Mouse (Mus musculus) R1 (cell line): ENCODE results near the gene Tsga10ip.

ENCODE experiments used
- DNase-seq: peaks from one replicate; pipeline ENCODE4 v3.0.0-alpha.2; 2018; ENCODE audit warnings: low read depth, low spot score

The Tsga10ip gene

GRCm38 (mm10) chr19:5402293-5402692, at the start of gene Tsga10ip:
Gene Tsga10ip (minus strand): TSS chr19:5402526.
- peak; percentile 42 for DNase-seq

GRCm38 (mm10) chr19:5451766-5452165, 49.4 kb upstream of the Tsga10ip start:
- DNase-seq = no peak

GRCm38 (mm10) chr19:5449673-5450072, 47.3 kb upstream of the Tsga10ip start:
- no peak for DNase-seq

- no peak for DNase-seq
These were observed 46.2 kb upstream of the Tsga10ip start for GRCm38 (mm10) chr19:5448354-5449150.

GRCm38 (mm10) chr19:5447515-5448353, 45.4 kb upstream of the Tsga10ip start, which contains the start of gene Fosl1:
Gene Fosl1 (plus strand): TSS chr19:5447547.
- peak; percentile 86 for DNase-seq

- DNase-seq = no peak
These were observed 43.4 kb upstream of the Tsga10ip start for GRCm38 (mm10) chr19:5445747-5446146.

- DNase-seq = no peak
These were observed 42.6 kb upstream of the Tsga10ip start for GRCm38 (mm10) chr19:5444954-5445353.

- DNase-seq = no peak
These were observed 42.1 kb upstream of the Tsga10ip start for GRCm38 (mm10) chr19:5444371-5444908.

- no peak for DNase-seq
These were observed 31.6 kb upstream of the Tsga10ip start for GRCm38 (mm10) chr19:5433951-5434350.

- DNase-seq = peak; percentile 78
These were observed 30.9 kb upstream of the Tsga10ip start for GRCm38 (mm10) chr19:5432992-5433852.

GRCm38 (mm10) chr19:5431911-5432464, 29.7 kb upstream of the Tsga10ip start:
- no peak for DNase-seq

- DNase-seq = no peak
These were observed 28.1 kb upstream of the Tsga10ip start for GRCm38 (mm10) chr19:5430408-5430807.

- DNase-seq = no peak
These were observed 27.5 kb upstream of the Tsga10ip start for GRCm38 (mm10) chr19:5429806-5430205.

GRCm38 (mm10) chr19:5429219-5429618, 26.9 kb upstream of the Tsga10ip start:
- no peak for DNase-seq

GRCm38 (mm10) chr19:5428083-5428482, 25.8 kb upstream of the Tsga10ip start:
- peak; percentile 54 for DNase-seq

GRCm38 (mm10) chr19:5426640-5427290, 24.4 kb upstream of the Tsga10ip start:
- no peak for DNase-seq

- no peak for DNase-seq
These were observed 23.7 kb upstream of the Tsga10ip start for GRCm38 (mm10) chr19:5425906-5426565.

GRCm38 (mm10) chr19:5424782-5425741, 22.7 kb upstream of the Tsga10ip start, which contains the start of the genes Drap1 and AI837181:
Gene Drap1 (minus strand): TSS chr19:5424979.
Gene AI837181 (plus strand): TSS chr19:5425144.
- DNase-seq = peak; percentile 95
